Mouse (Mus musculus) kidney, adult 2 months (tissue): ENCODE results near the gene Slc23a2.

Source experiments
- CTCF ChIP-seq: fragments of 200-500 bp; conservative IDR thresholded peaks from 2 replicates; pipeline ENCODE4 v1.5.1; 2011; ENCODE audit warnings: low read depth, mild to moderate bottlenecking, control low read depth, low read length, moderate library complexity, mixed read lengths; ENCODE audit not compliant: insufficient read depth, insufficient read length
- POLR2A ChIP-seq: fragments of 200-500 bp; IDR thresholded peaks from one replicate; pipeline ENCODE4 v1.6.1; 2011; ENCODE audit warnings: low read depth, low read length, control low read depth

DNA sequence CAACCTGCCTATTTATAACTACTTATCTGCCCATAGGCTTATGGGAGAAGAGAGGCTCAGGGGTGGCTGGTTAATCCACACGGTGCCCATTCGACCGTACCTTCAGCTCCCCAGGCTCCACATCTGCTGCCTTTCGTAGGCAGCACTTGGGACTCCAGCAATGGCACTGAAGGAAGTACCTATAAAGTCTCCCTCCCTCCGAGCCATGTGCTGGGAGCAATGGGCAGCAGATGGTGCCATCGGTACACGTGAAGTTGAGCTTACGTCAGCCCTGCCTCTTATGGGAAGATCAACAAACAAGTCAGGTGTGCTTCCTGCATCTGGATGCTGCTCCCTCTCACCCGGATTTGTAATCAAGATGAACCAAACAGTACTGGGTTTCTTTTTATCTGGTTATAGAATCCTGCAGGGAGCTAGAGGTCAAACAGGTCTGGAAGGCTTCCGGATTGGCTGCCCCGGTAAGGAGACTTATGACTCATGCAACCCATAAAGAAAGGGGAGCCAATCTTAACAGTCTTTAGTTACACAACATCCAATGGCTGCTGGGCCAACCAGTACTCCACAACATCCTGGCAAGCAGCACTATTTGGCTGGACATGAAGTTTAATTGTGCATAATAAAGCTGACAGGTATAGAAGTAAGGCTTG lies 80.6 kb downstream of the Slc23a2 start:
- TF ChIP-seq CTCF (peak; percentile 58), POLR2A (no peak)
